Comparison of ENCODE assay signal across 15 mouse cellular contexts in genomic region chr7:3314121-3314520, GRCm38 (mm10). TPM values are rescaled to one million over a fixed set of nuclear protein-coding genes. Genes with fewer than 3 reads are reported as not detected.
DNase-seq lines count a peak whose midpoint lies in the region; ATAC-seq and TF ChIP-seq lines count a peak whose summit lies in the region.
"Had no signal": no experiment of that assay in that cellular context is flagged by ENCODE, and none has a peak within 500 bp of the region (broad histone marks: within the 10 kb centered on the region; RNA-seq: fewer than 3 reads in every experiment).

No protein-coding gene starts in this region.

- TF ChIP-seq EP300 in CH12.LX (IDR thresholded peaks at IDR 0.05; ENCODE audit: low read length), result no peak

- no peaks in the 10 kb centered on the region for H3K36me3 ChIP-seq in embryonic facial prominence, embryonic 11.5 days (replicated peaks; ENCODE audit: control insufficient read depth, insufficient read depth, low read depth, low read length)
- H3K36me3 ChIP-seq in embryonic facial prominence, embryonic 10.5 days (replicated peaks), result no peaks in the 10 kb centered on the region
- H3K36me3 ChIP-seq in CH12.LX (replicated peaks in 1 of 2; ENCODE audit: control insufficient read depth in 1 of 2, insufficient read depth in 1 of 2, low read length in 1 of 2), result peaks cover 0 to 5% of the 10 kb centered on the region in 2 experiments
- H3K36me3 ChIP-seq in forebrain, embryonic 15.5 days, result no peaks in the 10 kb centered on the region
- H3K36me3 ChIP-seq in midbrain, embryonic 14.5 days (ENCODE audit: control insufficient read depth, insufficient read depth, low read length), result no peaks in the 10 kb centered on the region
- H3K36me3 ChIP-seq in liver, embryonic 11.5 days (ENCODE audit: control insufficient read depth, insufficient read depth, low read length), result no peaks in the 10 kb centered on the region
- H3K36me3 ChIP-seq: embryonic facial prominence, embryonic 15.5 days; liver, embryonic 13.5 days had no signal

- no peaks in the 10 kb centered on the region for H3K27me3 ChIP-seq in embryonic facial prominence, embryonic 11.5 days (ENCODE audit: control insufficient read depth, insufficient read depth, low read length)
- no peaks in the 10 kb centered on the region for H3K27me3 ChIP-seq in embryonic facial prominence, embryonic 10.5 days (replicated peaks; ENCODE audit: low read depth, poor library complexity, severe bottlenecking)
- H3K27me3 ChIP-seq in CH12.LX (replicated peaks), result no peaks in the 10 kb centered on the region
- H3K27me3 ChIP-seq in forebrain, embryonic 15.5 days, result no peaks in the 10 kb centered on the region
- H3K27me3 ChIP-seq in midbrain, embryonic 14.5 days (ENCODE audit: control insufficient read depth, insufficient read depth, low read length), result no peaks in the 10 kb centered on the region
- H3K27me3 ChIP-seq in liver, embryonic 11.5 days (replicated peaks; ENCODE audit: control insufficient read depth, insufficient read depth, low read length), result no peaks in the 10 kb centered on the region; the same call in 1 of the 2 replicates
- H3K27me3 ChIP-seq: embryonic facial prominence, embryonic 15.5 days; liver, embryonic 13.5 days had no signal

- no peak for TF ChIP-seq POLR2A in CH12.LX (IDR thresholded peaks at IDR 0.05; ENCODE audit: low read depth, low read length)

- no peak for TF ChIP-seq RAD21 in CH12.LX (IDR thresholded peaks at IDR 0.05; ENCODE audit: low read depth, low read length)

- in situ Hi-C loops in CH12.LX (cut with MboI; ENCODE audit: low pct_ligation_motif_present, low pct_unique_long_range_greater_than_20kb, low sequenced_read_pairs), result no loop called here

- no peak overlapping the region for H3K9ac ChIP-seq in embryonic facial prominence, embryonic 11.5 days (replicated peaks; ENCODE audit: low read length)
- no peak overlapping the region for H3K9ac ChIP-seq in CH12.LX (ENCODE audit: insufficient read depth, low read depth)
- no peak overlapping the region for H3K9ac ChIP-seq in forebrain, embryonic 15.5 days (replicated peaks)
- H3K9ac ChIP-seq in midbrain, embryonic 14.5 days (replicated peaks; ENCODE audit: low read length), result no peak overlapping the region
- no peak overlapping the region for H3K9ac ChIP-seq in liver, embryonic 11.5 days (ENCODE audit: low read depth, low read length)
- H3K9ac ChIP-seq: embryonic facial prominence, embryonic 15.5 days; liver, embryonic 13.5 days had no signal

- no peak for TF ChIP-seq CTCF in CH12.LX (conservative IDR thresholded peaks at IDR 0.05 in 1 of 2, IDR thresholded peaks at IDR 0.05 in 1 of 2; ENCODE audit: low read depth in 2 of 2, low read length in 2 of 2)
- no peak for TF ChIP-seq CTCF in layer of hippocampus, adult 2 months (conservative IDR thresholded peaks at IDR 0.05)

- H3K4me1 ChIP-seq in embryonic facial prominence, embryonic 11.5 days (ENCODE audit: control insufficient read depth, insufficient read depth, low read length), result no peaks in the 10 kb centered on the region
- peaks cover 15% of the 10 kb centered on the region for H3K4me1 ChIP-seq in embryonic facial prominence, embryonic 10.5 days
- no peaks in the 10 kb centered on the region for H3K4me1 ChIP-seq in CH12.LX (ENCODE audit: control insufficient read depth in 1 of 2, insufficient read depth in 2 of 2)
- no peaks in the 10 kb centered on the region for H3K4me1 ChIP-seq in forebrain, embryonic 15.5 days
- H3K4me1 ChIP-seq in midbrain, embryonic 14.5 days (ENCODE audit: control insufficient read depth, insufficient read depth, low read length), result no peaks in the 10 kb centered on the region
- no peaks in the 10 kb centered on the region for H3K4me1 ChIP-seq in liver, embryonic 11.5 days (replicated peaks; ENCODE audit: control insufficient read depth, insufficient read depth, low read length)
- H3K4me1 ChIP-seq: embryonic facial prominence, embryonic 15.5 days; liver, embryonic 13.5 days had no signal

- ATAC-seq in embryonic facial prominence, embryonic 11.5 days (replicated peaks; ENCODE audit: insufficient number of reproducible peaks, low FRiP score, low TSS enrichment, low read depth), result 0 out of 2 replicates have a peak, but pooled peaks have one; percentile 44
- peak; percentile 90 for ATAC-seq in forebrain, embryonic 15.5 days (replicated peaks)
- ATAC-seq in midbrain, embryonic 14.5 days (ENCODE audit: low FRiP score, low TSS enrichment), result no peak
- no peak for ATAC-seq in inflammation-experienced regulatory T-cells, adult 6 months
- no peak for ATAC-seq in liver, embryonic 11.5 days (replicated peaks; ENCODE audit: low FRiP score)
- ATAC-seq: intestine, postnatal 0 days had no signal

- no peaks in the 10 kb centered on the region for H3K9me3 ChIP-seq in embryonic facial prominence, embryonic 11.5 days (replicated peaks; ENCODE audit: control insufficient read depth, low read length)
- peaks cover 6% of the 10 kb centered on the region; the same call in 1 of the 2 replicates for H3K9me3 ChIP-seq in embryonic facial prominence, embryonic 10.5 days
- H3K9me3 ChIP-seq in CH12.LX (replicated peaks; ENCODE audit: low read length), result peaks cover 2% of the 10 kb centered on the region
- H3K9me3 ChIP-seq in forebrain, embryonic 15.5 days, result no peaks in the 10 kb centered on the region
- 0 out of 2 replicates have a peak, but pooled peaks cover 3% of the 10 kb centered on the region for H3K9me3 ChIP-seq in midbrain, embryonic 14.5 days (ENCODE audit: control insufficient read depth, low read length)
- H3K9me3 ChIP-seq in liver, embryonic 11.5 days (ENCODE audit: control insufficient read depth, low read length), result no peaks in the 10 kb centered on the region
- H3K9me3 ChIP-seq: embryonic facial prominence, embryonic 15.5 days; liver, embryonic 13.5 days had no signal

- dilution Hi-C loops in CH12.LX (cut with MboI; ENCODE audit: extremely low pct_ligation_motif_present, extremely low pct_unique_long_range_greater_than_20kb, low sequenced_read_pairs), result no loop called here

- H3K79me2 ChIP-seq in CH12.LX (replicated peaks; ENCODE audit: control insufficient read depth, extremely low read depth, insufficient read depth, poor library complexity, severe bottlenecking), result no peaks in the 10 kb centered on the region

- no peak overlapping the region for H3K4me3 ChIP-seq in embryonic facial prominence, embryonic 11.5 days (ENCODE audit: low read depth, low read length)
- no peak overlapping the region for H3K4me3 ChIP-seq in embryonic facial prominence, embryonic 10.5 days
- H3K4me3 ChIP-seq in CH12.LX (replicated peaks in 1 of 3; ENCODE audit: low read depth in 2 of 3, low read length in 2 of 3, poor library complexity in 1 of 3), result no peak overlapping the region
- H3K4me3 ChIP-seq in forebrain, embryonic 15.5 days, result no peak overlapping the region
- H3K4me3 ChIP-seq in midbrain, embryonic 14.5 days (replicated peaks; ENCODE audit: low read depth, low read length), result no peak overlapping the region
- no peak overlapping the region for H3K4me3 ChIP-seq in liver, embryonic 11.5 days (ENCODE audit: low read depth, low read length)
- H3K4me3 ChIP-seq in layer of hippocampus, adult 2 months, result no peak overlapping the region
- H3K4me3 ChIP-seq: embryonic facial prominence, embryonic 15.5 days; liver, embryonic 13.5 days had no signal

- WGBS in embryonic facial prominence, embryonic 11.5 days, result 60% methylated on average over 5 of the region's 5 CpGs
- 61% methylated on average over 5 of the region's 5 CpGs for WGBS in embryonic facial prominence, embryonic 10.5 days
- WGBS in forebrain, embryonic 15.5 days, result 61% methylated on average over 5 of the region's 5 CpGs
- 69% methylated on average over 5 of the region's 5 CpGs for WGBS in midbrain, embryonic 14.5 days
- 67% methylated on average over 5 of the region's 5 CpGs for WGBS in liver, embryonic 11.5 days

- peak; percentile 18 for DNase-seq in embryonic facial prominence, embryonic 11.5 days (ENCODE audit: low spot score)
- no peak for DNase-seq in embryonic facial prominence, embryonic 10.5 days (ENCODE audit: low spot score)
- no peak for DNase-seq in CH12.LX (ENCODE audit: extremely low read depth)
- peak; percentile 74 for DNase-seq in midbrain, embryonic 14.5 days
- DNase-seq in liver, embryonic 11.5 days (ENCODE audit: low spot score), result no peak
- DNase-seq in layer of hippocampus, adult 2 months (ENCODE audit: low spot score in 2 of 2), result no peak
- DNase-seq: cerebellum, adult 9-10 months; heart, postnatal 10 days; liver, embryonic 13.5 days; spleen, adult 18-20 months had no signal

- H3K4me2 ChIP-seq in embryonic facial prominence, embryonic 11.5 days (ENCODE audit: low read depth, low read length), result no peak overlapping the region
- no peak overlapping the region for H3K4me2 ChIP-seq in CH12.LX (ENCODE audit: insufficient read depth, low read depth, poor library complexity, severe bottlenecking)
- no peak overlapping the region for H3K4me2 ChIP-seq in forebrain, embryonic 15.5 days (replicated peaks)
- H3K4me2 ChIP-seq in midbrain, embryonic 14.5 days (ENCODE audit: low read length), result no peak overlapping the region
- no peak overlapping the region for H3K4me2 ChIP-seq in liver, embryonic 11.5 days
- H3K4me2 ChIP-seq: embryonic facial prominence, embryonic 15.5 days; liver, embryonic 13.5 days had no signal

- H3K27ac ChIP-seq in embryonic facial prominence, embryonic 11.5 days (replicated peaks; ENCODE audit: low read depth, low read length), result no peak overlapping the region
- no peak overlapping the region for H3K27ac ChIP-seq in embryonic facial prominence, embryonic 10.5 days (replicated peaks)
- no peak overlapping the region for H3K27ac ChIP-seq in CH12.LX (ENCODE audit: insufficient read depth, low read depth)
- H3K27ac ChIP-seq in forebrain, embryonic 15.5 days (replicated peaks), result no peak overlapping the region
- no peak overlapping the region for H3K27ac ChIP-seq in midbrain, embryonic 14.5 days (replicated peaks; ENCODE audit: low read depth, low read length)
- H3K27ac ChIP-seq in liver, embryonic 11.5 days (ENCODE audit: low read depth, low read length), result no peak overlapping the region
- H3K27ac ChIP-seq in layer of hippocampus, adult 2 months, result no peak overlapping the region
- H3K27ac ChIP-seq: embryonic facial prominence, embryonic 15.5 days; liver, embryonic 13.5 days had no signal

RNA-seq across cellular contexts. Expression of gene Cacng7, which starts 18.6 kb away (rescaled TPM):
- polyA plus RNA-seq in embryonic facial prominence, embryonic 11.5 days (2014; fragmentation: Nextera tagmentation; extraction: Ambion mirVana), result 2.6 and 2.9 TPM in 2 replicates
- 1.2 and 1.9 TPM in 2 replicates for polyA plus RNA-seq in embryonic facial prominence, embryonic 10.5 days (2016; fragmentation: Nextera tagmentation; extraction: Ambion mirVana)
- total RNA-seq in CH12.LX (2012; rRNA removed) (0.21 TPM in 2 replicates), CH12.LX (2014; rRNA removed) (0.26 and 0.28 TPM in 2 replicates)
- polyA plus RNA-seq in CH12.LX (2012; ENCODE audit: insufficient read length, low read depth), result 2.4 and 2.8 TPM in 2 replicates
- polyA plus RNA-seq in forebrain, embryonic 15.5 days (2015; fragmentation: Nextera tagmentation; extraction: Ambion mirVana), result 3.4 and 4.5 TPM in 2 replicates
- 5.0 and 5.9 TPM in 2 replicates for polyA plus RNA-seq in midbrain, embryonic 14.5 days (2014; fragmentation: Nextera tagmentation; extraction: Ambion mirVana)
- not detected for polyA plus RNA-seq in inflammation-experienced regulatory T-cells, adult 6 months (2017; shearing (Covaris generic))
- polyA plus RNA-seq in liver, embryonic 11.5 days (2014; fragmentation: Nextera tagmentation; extraction: Ambion mirVana), result 0.29 and 0.42 TPM in 2 replicates
- 100 to 1,000 TPM; 128 to 138 TPM for total RNA-seq in layer of hippocampus, adult 2 months (2021)
- total RNA-seq: granulocyte monocyte progenitor cell, adult 5-6 weeks had no signal
- polyA plus RNA-seq: liver, embryonic 13.5 days had no signal

RNA-seq across cellular contexts. Expression of gene Prkcg, which starts 25.1 kb away (rescaled TPM):
- polyA plus RNA-seq in embryonic facial prominence, embryonic 11.5 days (2014; fragmentation: Nextera tagmentation; extraction: Ambion mirVana), result 0.39 and 2.0 TPM in 2 replicates
- polyA plus RNA-seq in embryonic facial prominence, embryonic 10.5 days (2016; fragmentation: Nextera tagmentation; extraction: Ambion mirVana), result 0.36 and 0.44 TPM in 2 replicates
- total RNA-seq in CH12.LX (2012; rRNA removed), result 0.17 and 0.25 TPM in 2 replicates
- total RNA-seq in CH12.LX (2014; rRNA removed), result 0.11 and 0.15 TPM in 2 replicates
- polyA plus RNA-seq in CH12.LX (2012; ENCODE audit: insufficient read length, low read depth), result 2.2 and 3.0 TPM in 2 replicates
- 1.5 and 2.0 TPM in 2 replicates for polyA plus RNA-seq in forebrain, embryonic 15.5 days (2015; fragmentation: Nextera tagmentation; extraction: Ambion mirVana)
- polyA plus RNA-seq in midbrain, embryonic 14.5 days (2014; fragmentation: Nextera tagmentation; extraction: Ambion mirVana), result 1.3 and 1.6 TPM in 2 replicates
- polyA plus RNA-seq in inflammation-experienced regulatory T-cells, adult 6 months (2017; shearing (Covaris generic)), result under 1 TPM in 1 of 3 experiments, not detected in 2; 0.82 TPM
- not detected in 2 replicates for polyA plus RNA-seq in liver, embryonic 11.5 days (2014; fragmentation: Nextera tagmentation; extraction: Ambion mirVana)
- total RNA-seq in layer of hippocampus, adult 2 months (2021), result 100 to 1,000 TPM; 518 to 547 TPM
- total RNA-seq: granulocyte monocyte progenitor cell, adult 5-6 weeks had no signal

RNA-seq across cellular contexts. Expression of gene Myadm, which starts 25.2 kb away (rescaled TPM):
- polyA plus RNA-seq in embryonic facial prominence, embryonic 11.5 days (2014; fragmentation: Nextera tagmentation; extraction: Ambion mirVana), result 36.9 and 38.5 TPM in 2 replicates
- polyA plus RNA-seq in embryonic facial prominence, embryonic 10.5 days (2016; fragmentation: Nextera tagmentation; extraction: Ambion mirVana), result 27.5 and 28.2 TPM in 2 replicates
- total RNA-seq in CH12.LX (2012; rRNA removed) (3.7 and 4.4 TPM in 2 replicates), CH12.LX (2014; rRNA removed) (3.4 and 4.6 TPM in 2 replicates)
- 18.0 and 22.6 TPM in 2 replicates for polyA plus RNA-seq in CH12.LX (2012; ENCODE audit: insufficient read length, low read depth)
- polyA plus RNA-seq in forebrain, embryonic 15.5 days (2015; fragmentation: Nextera tagmentation; extraction: Ambion mirVana), result 19.6 and 21.4 TPM in 2 replicates
- 23.0 and 30.1 TPM in 2 replicates for polyA plus RNA-seq in midbrain, embryonic 14.5 days (2014; fragmentation: Nextera tagmentation; extraction: Ambion mirVana)
- 10 to 100 TPM in 1 of 3 experiments, 1 to 10 TPM in 2; 1.5 to 23.0 (median 4.8) TPM for polyA plus RNA-seq in inflammation-experienced regulatory T-cells, adult 6 months (2017; shearing (Covaris generic))
- 31.3 and 32.7 TPM in 2 replicates for polyA plus RNA-seq in liver, embryonic 11.5 days (2014; fragmentation: Nextera tagmentation; extraction: Ambion mirVana)
- total RNA-seq in layer of hippocampus, adult 2 months (2021), result 10 to 100 TPM; 52.5 to 60.1 TPM

Comparison
In these comparisons a context has a peak if more than half of its experiments do, and no peak if none do; other contexts are left out.
1. DNase-seq: peak in embryonic facial prominence, embryonic 11.5 days (single experiment) and midbrain, embryonic 14.5 days (single experiment); none in embryonic facial prominence, embryonic 10.5 days (single experiment), CH12.LX (single experiment), liver, embryonic 11.5 days (single experiment) and layer of hippocampus, adult 2 months (0 of 2).
2. ATAC-seq: peak in embryonic facial prominence, embryonic 11.5 days (single experiment) and forebrain, embryonic 15.5 days (single experiment); none in midbrain, embryonic 14.5 days (single experiment), inflammation-experienced regulatory T-cells, adult 6 months (single experiment) and liver, embryonic 11.5 days (single experiment).